Comparison of ENCODE assay signal across 9 mouse cellular contexts in genomic region chr3:37897392-37897791, GRCm38 (mm10).
DNase-seq lines count a peak whose midpoint lies in the region; ATAC-seq and TF ChIP-seq lines count a peak whose summit lies in the region.
"Had no signal": no experiment of that assay in that cellular context is flagged by ENCODE, and none has a peak within 500 bp of the region (broad histone marks: within the 10 kb centered on the region; RNA-seq: fewer than 3 reads in every experiment).

No protein-coding gene starts in this region.

- peaks cover 3% of the 10 kb centered on the region; the same call in 1 of the 2 replicates for H3K9me3 ChIP-seq in heart, embryonic 11.5 days (replicated peaks; ENCODE audit: control insufficient read depth, low read length)
- H3K9me3 ChIP-seq in liver, postnatal 0 days (ENCODE audit: low read length) = no peaks in the 10 kb centered on the region; the same call in 1 of the 2 replicates
- H3K9me3 ChIP-seq in liver, embryonic 11.5 days (ENCODE audit: control insufficient read depth, low read length) = no peaks in the 10 kb centered on the region
- H3K9me3 ChIP-seq in hindbrain, embryonic 12.5 days (replicated peaks) = peaks cover 4% of the 10 kb centered on the region; the same call in 1 of the 2 replicates
- H3K9me3 ChIP-seq in midbrain, embryonic 16.5 days (replicated peaks; ENCODE audit: control insufficient read depth, low read length, poor library complexity, severe bottlenecking) = no peaks in the 10 kb centered on the region

- TF ChIP-seq CTCF in liver, postnatal 0 days (IDR thresholded peaks at IDR 0.05; ENCODE audit: low read depth) = no peak

- ATAC-seq in heart, embryonic 11.5 days (replicated peaks; ENCODE audit: insufficient number of reproducible peaks, low FRiP score, low TSS enrichment) = no peak
- no peak for ATAC-seq in liver, postnatal 0 days
- no peak for ATAC-seq in liver, embryonic 11.5 days (replicated peaks; ENCODE audit: low FRiP score)
- ATAC-seq in hindbrain, embryonic 12.5 days (ENCODE audit: low FRiP score) = peak; percentile 15; the same call in 1 of the 2 replicates
- peak; percentile 72 for ATAC-seq in midbrain, embryonic 16.5 days

- peaks cover 3% of the 10 kb centered on the region; the same call in 1 of the 2 replicates for H3K4me1 ChIP-seq in heart, embryonic 11.5 days (ENCODE audit: control insufficient read depth, insufficient read depth, low read length)
- 0 out of 2 replicates have a peak, but pooled peaks cover 6% of the 10 kb centered on the region for H3K4me1 ChIP-seq in liver, postnatal 0 days (ENCODE audit: insufficient read depth)
- no peaks in the 10 kb centered on the region for H3K4me1 ChIP-seq in liver, embryonic 11.5 days (replicated peaks; ENCODE audit: control insufficient read depth, insufficient read depth, low read length)
- peaks cover 9% of the 10 kb centered on the region for H3K4me1 ChIP-seq in hindbrain, embryonic 12.5 days
- H3K4me1 ChIP-seq in midbrain, embryonic 16.5 days (ENCODE audit: control insufficient read depth, insufficient read depth, low read length) = peaks cover 5% of the 10 kb centered on the region

- no peaks in the 10 kb centered on the region for H3K27me3 ChIP-seq in heart, embryonic 11.5 days (ENCODE audit: control insufficient read depth, insufficient read depth, low read length)
- no peaks in the 10 kb centered on the region for H3K27me3 ChIP-seq in liver, postnatal 0 days (ENCODE audit: insufficient read depth, low read length)
- H3K27me3 ChIP-seq in liver, embryonic 11.5 days (replicated peaks; ENCODE audit: control insufficient read depth, insufficient read depth, low read length) = no peaks in the 10 kb centered on the region
- H3K27me3 ChIP-seq in hindbrain, embryonic 12.5 days = no peaks in the 10 kb centered on the region
- H3K27me3 ChIP-seq in midbrain, embryonic 16.5 days (ENCODE audit: control insufficient read depth, insufficient read depth, low read depth, low read length) = no peaks in the 10 kb centered on the region

- no peak for DNase-seq in heart, postnatal 14 days
- no peak for DNase-seq in liver, postnatal 0 days
- DNase-seq in liver, embryonic 11.5 days (ENCODE audit: low spot score) = no peak
- DNase-seq in adrenal gland, postnatal 10 days = no peak
- no peak for DNase-seq in left cerebral cortex, adult 8-10 months (ENCODE audit: low spot score in 2 of 2)

- no peak overlapping the region; the same call in 1 of the 2 replicates for H3K27ac ChIP-seq in heart, embryonic 11.5 days (ENCODE audit: low read depth, low read length)
- no peak overlapping the region for H3K27ac ChIP-seq in liver, postnatal 0 days (ENCODE audit: low read depth)
- H3K27ac ChIP-seq in liver, embryonic 11.5 days (ENCODE audit: low read depth, low read length) = no peak overlapping the region
- H3K27ac ChIP-seq in hindbrain, embryonic 12.5 days = peak overlapping the region; percentile 67
- H3K27ac ChIP-seq in midbrain, embryonic 16.5 days (ENCODE audit: low read length) = 0 out of 2 replicates have a peak overlapping the region, but pooled peaks have one; percentile 34

- no peak for TF ChIP-seq EP300 in liver, postnatal 0 days (IDR thresholded peaks at IDR 0.05; ENCODE audit: low read depth)

- H3K4me2 ChIP-seq in heart, embryonic 11.5 days = peak overlapping the region; percentile 59; the same call in 1 of the 2 replicates
- peak overlapping the region; percentile 40; the same call in 1 of the 2 replicates for H3K4me2 ChIP-seq in liver, postnatal 0 days (ENCODE audit: low read depth, low read length)
- H3K4me2 ChIP-seq in liver, embryonic 11.5 days = no peak overlapping the region
- H3K4me2 ChIP-seq in hindbrain, embryonic 12.5 days (replicated peaks) = peak overlapping the region; percentile 53
- no peak overlapping the region; the same call in 1 of the 2 replicates for H3K4me2 ChIP-seq in midbrain, embryonic 16.5 days (ENCODE audit: low read length)

- H3K9ac ChIP-seq in heart, embryonic 11.5 days (ENCODE audit: low read depth, low read length) = no peak overlapping the region
- H3K9ac ChIP-seq in liver, postnatal 0 days (replicated peaks) = no peak overlapping the region
- no peak overlapping the region for H3K9ac ChIP-seq in liver, embryonic 11.5 days (ENCODE audit: low read depth, low read length)
- H3K9ac ChIP-seq in hindbrain, embryonic 12.5 days = no peak overlapping the region
- no peak overlapping the region for H3K9ac ChIP-seq in midbrain, embryonic 16.5 days (ENCODE audit: low read depth, low read length)

- intact Hi-C loops in heart, postnatal 14 days (cut with DNase I) = no loop called here

- no peaks in the 10 kb centered on the region for H3K36me3 ChIP-seq in heart, embryonic 11.5 days (ENCODE audit: control insufficient read depth, insufficient read depth, low read length)
- no peaks in the 10 kb centered on the region for H3K36me3 ChIP-seq in liver, postnatal 0 days (replicated peaks; ENCODE audit: insufficient read depth, low read length)
- no peaks in the 10 kb centered on the region for H3K36me3 ChIP-seq in liver, embryonic 11.5 days (ENCODE audit: control insufficient read depth, insufficient read depth, low read length)
- H3K36me3 ChIP-seq in hindbrain, embryonic 12.5 days = no peaks in the 10 kb centered on the region
- no peaks in the 10 kb centered on the region for H3K36me3 ChIP-seq in midbrain, embryonic 16.5 days (ENCODE audit: control insufficient read depth, insufficient read depth, low read length)

- WGBS in heart, embryonic 11.5 days (ENCODE audit: insufficient replicate concordance) = 40% methylated on average over 3 of the region's 3 CpGs
- WGBS in liver, postnatal 0 days (ENCODE audit: insufficient replicate concordance) = 36% methylated on average over 3 of the region's 3 CpGs
- 39% methylated on average over 3 of the region's 3 CpGs for WGBS in liver, embryonic 11.5 days
- WGBS in hindbrain, embryonic 12.5 days = 32% methylated on average over 3 of the region's 3 CpGs
- 15% methylated on average over 3 of the region's 3 CpGs for WGBS in midbrain, embryonic 16.5 days

- no peak overlapping the region for H3K4me3 ChIP-seq in heart, embryonic 11.5 days (ENCODE audit: low read depth, low read length)
- no peak overlapping the region for H3K4me3 ChIP-seq in liver, postnatal 0 days (ENCODE audit: low read depth, low read length)
- H3K4me3 ChIP-seq in liver, embryonic 11.5 days (ENCODE audit: low read depth, low read length) = no peak overlapping the region
- peak overlapping the region; percentile 25; the same call in 1 of the 2 replicates for H3K4me3 ChIP-seq in hindbrain, embryonic 12.5 days
- H3K4me3 ChIP-seq in midbrain, embryonic 16.5 days (ENCODE audit: low read depth, low read length) = no peak overlapping the region
- H3K4me3 ChIP-seq: myocyte had no signal

Comparison
In these comparisons a context has a peak if more than half of its experiments do, and no peak if none do; other contexts are left out.
1. H3K4me2 ChIP-seq: peak in heart, embryonic 11.5 days (single experiment), liver, postnatal 0 days (single experiment) and hindbrain, embryonic 12.5 days (single experiment); none in liver, embryonic 11.5 days (single experiment) and midbrain, embryonic 16.5 days (single experiment).
2. ATAC-seq: peak in hindbrain, embryonic 12.5 days (single experiment) and midbrain, embryonic 16.5 days (single experiment); none in heart, embryonic 11.5 days (single experiment), liver, postnatal 0 days (single experiment) and liver, embryonic 11.5 days (single experiment).
3. H3K27ac ChIP-seq: peak in hindbrain, embryonic 12.5 days (single experiment) and midbrain, embryonic 16.5 days (single experiment); none in heart, embryonic 11.5 days (single experiment), liver, postnatal 0 days (single experiment) and liver, embryonic 11.5 days (single experiment).